Mouse (Mus musculus) brain, embryonic 14.5 days (tissue): ENCODE data around the gene Trdn.

Experiments used
- CTCF ChIP-seq: fragments of 200-500 bp; IDR thresholded peaks from 2 replicates; pipeline ENCODE4 v1.5.1; 2012; ENCODE audit warnings: inconsistent platforms, mild to moderate bottlenecking, moderate library complexity, borderline replicate concordance; ENCODE audit not compliant: insufficient read depth, insufficient read length; ENCODE audit errors: extremely low read depth
- POLR2A ChIP-seq: fragments of 200-500 bp; IDR thresholded peaks from 2 replicates; pipeline ENCODE4 v1.6.1; 2012; ENCODE audit warnings: mild to moderate bottlenecking, inconsistent platforms, borderline replicate concordance; ENCODE audit not compliant: poor library complexity, insufficient read depth, insufficient read length, severe bottlenecking; ENCODE audit errors: extremely low read depth

GRCm38 (mm10) chr10:33210411-33210810 is 130.1 kb downstream of the Trdn start:
- no peak for TF ChIP-seq POLR2A
- no peak for TF ChIP-seq CTCF
